Mouse (Mus musculus): ENCODE data around the gene Cep128. TPM values are rescaled to one million over a fixed set of nuclear protein-coding genes. Genes with fewer than 3 reads are reported as not detected.

Gene Cep128
- polyA plus RNA-seq, 1 experiment from 2014 or later, result 8.9 TPM

- H3K9ac ChIP-seq (ENCODE audit: low read depth, low read length), result no peak overlapping the region
- ATAC-seq (ENCODE audit: low read depth), result no peak
- no peaks in the 10 kb centered on the region for H3K27me3 ChIP-seq (ENCODE audit: control insufficient read depth, insufficient read depth, low read depth, low read length)
- no peaks in the 10 kb centered on the region for H3K4me1 ChIP-seq (ENCODE audit: control insufficient read depth, low read depth, low read length)
- no peaks in the 10 kb centered on the region for H3K9me3 ChIP-seq (replicated peaks; ENCODE audit: control insufficient read depth, low read length)
- no peak overlapping the region for H3K27ac ChIP-seq (ENCODE audit: low read length)
- no peak overlapping the region for H3K4me3 ChIP-seq (ENCODE audit: low read depth, low read length)
- H3K4me2 ChIP-seq (ENCODE audit: low read depth, low read length), result no peak overlapping the region
- WGBS (ENCODE audit: insufficient replicate concordance), result 84% methylated on average over 3 of the region's 3 CpGs
- no peaks in the 10 kb centered on the region; the same call in 1 of the 2 replicates for H3K36me3 ChIP-seq (ENCODE audit: control insufficient read depth, insufficient read depth)
Observed at GRCm38 (mm10) chr12:91262801-91263200, 121.4 kb downstream of the Cep128 start.

DNA sequence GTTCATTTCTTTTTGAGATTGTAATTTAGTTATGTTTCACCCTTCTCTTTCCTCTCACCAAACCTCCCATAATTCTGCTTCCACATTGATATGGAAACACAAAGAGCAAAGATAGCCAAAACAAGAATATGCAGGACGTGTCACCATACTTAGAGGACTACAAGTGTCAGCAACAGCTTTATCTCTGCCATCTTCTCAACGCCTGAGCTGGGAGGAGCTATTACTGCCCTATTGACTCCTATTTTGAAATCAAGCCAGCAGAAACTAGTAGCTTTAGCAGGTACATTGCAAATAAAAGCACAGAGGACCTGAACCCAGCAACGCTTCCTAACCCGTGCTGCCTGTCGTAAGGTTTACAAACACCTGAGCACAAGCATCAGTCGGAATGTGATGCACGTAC is 127.9 kb downstream of the Cep128 start:
- no peaks in the 10 kb centered on the region for H3K27me3 ChIP-seq (ENCODE audit: control insufficient read depth, insufficient read depth, low read depth, low read length)
- no peak overlapping the region for H3K27ac ChIP-seq (ENCODE audit: low read length)
- H3K4me2 ChIP-seq (ENCODE audit: low read depth, low read length), result no peak overlapping the region
- no peaks in the 10 kb centered on the region; the same call in 1 of the 2 replicates for H3K36me3 ChIP-seq (ENCODE audit: control insufficient read depth, insufficient read depth)
- ATAC-seq (ENCODE audit: low read depth), result no peak
- H3K4me3 ChIP-seq (ENCODE audit: low read depth, low read length), result no peak overlapping the region
- H3K9me3 ChIP-seq (replicated peaks; ENCODE audit: control insufficient read depth, low read length), result no peaks in the 10 kb centered on the region
- H3K4me1 ChIP-seq (ENCODE audit: control insufficient read depth, low read depth, low read length), result no peaks in the 10 kb centered on the region
- no peak overlapping the region for H3K9ac ChIP-seq (ENCODE audit: low read depth, low read length)
- 72% methylated on average over 7 of the region's 7 CpGs for WGBS (ENCODE audit: insufficient replicate concordance)

DNA sequence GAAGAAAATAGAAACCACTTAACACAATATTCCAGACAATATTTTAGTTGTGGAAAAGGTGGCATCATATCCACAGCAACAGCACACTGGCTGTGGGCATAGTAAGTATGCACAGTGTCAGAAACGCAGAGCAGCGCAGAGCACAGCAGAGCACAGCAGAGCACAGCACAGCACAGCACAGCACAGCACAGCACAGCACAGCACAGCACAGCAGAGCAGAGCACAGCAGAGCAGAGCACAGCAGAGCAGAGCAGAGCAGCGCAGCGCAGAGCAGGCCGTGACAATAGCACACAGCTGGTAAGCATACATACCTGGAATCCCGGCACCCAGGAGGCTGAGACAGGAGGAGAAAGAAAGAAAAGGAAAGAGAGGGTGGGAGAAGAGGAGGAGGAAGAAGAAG is 129.4 kb downstream of the Cep128 start:
- ATAC-seq (ENCODE audit: low read depth), result no peak
- H3K27ac ChIP-seq (ENCODE audit: low read length), result no peak overlapping the region
- no peak overlapping the region for H3K9ac ChIP-seq (ENCODE audit: low read depth, low read length)
- H3K36me3 ChIP-seq (ENCODE audit: control insufficient read depth, insufficient read depth), result no peaks in the 10 kb centered on the region; the same call in 1 of the 2 replicates
- H3K4me2 ChIP-seq (ENCODE audit: low read depth, low read length), result no peak overlapping the region
- no peaks in the 10 kb centered on the region for H3K4me1 ChIP-seq (ENCODE audit: control insufficient read depth, low read depth, low read length)
- 87% methylated on average over 6 of the region's 6 CpGs for WGBS (ENCODE audit: insufficient replicate concordance)
- no peaks in the 10 kb centered on the region for H3K27me3 ChIP-seq (ENCODE audit: control insufficient read depth, insufficient read depth, low read depth, low read length)
- no peaks in the 10 kb centered on the region for H3K9me3 ChIP-seq (replicated peaks; ENCODE audit: control insufficient read depth, low read length)
- no peak overlapping the region for H3K4me3 ChIP-seq (ENCODE audit: low read depth, low read length)

DNA sequence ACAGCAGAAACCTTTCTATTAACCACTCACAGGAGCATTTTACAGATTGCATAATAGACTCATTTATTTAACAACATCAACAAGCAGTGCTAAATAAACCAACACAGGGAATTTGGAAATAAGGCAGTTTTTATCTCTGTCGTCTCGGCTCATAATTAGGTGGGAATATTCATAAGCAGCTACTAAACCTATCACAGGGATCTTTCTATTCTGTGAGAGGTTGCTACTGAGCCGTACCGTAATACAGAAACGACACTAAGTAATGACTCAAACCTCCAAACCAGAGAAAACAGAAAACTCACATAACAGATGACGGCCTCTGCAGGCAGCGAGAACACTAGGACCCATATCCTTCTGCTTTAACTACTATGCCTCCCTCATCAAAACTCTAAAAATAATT is 163.6 kb downstream of the Cep128 start:
- WGBS (ENCODE audit: insufficient replicate concordance), result 86% methylated on average over 7 of the region's 7 CpGs
- no peak overlapping the region for H3K27ac ChIP-seq (ENCODE audit: low read length)
- no peaks in the 10 kb centered on the region for H3K4me1 ChIP-seq (ENCODE audit: control insufficient read depth, low read depth, low read length)
- H3K9me3 ChIP-seq (replicated peaks; ENCODE audit: control insufficient read depth, low read length), result no peaks in the 10 kb centered on the region
- no peak for ATAC-seq (ENCODE audit: low read depth)
- H3K36me3 ChIP-seq (ENCODE audit: control insufficient read depth, insufficient read depth), result no peaks in the 10 kb centered on the region
- no peak overlapping the region for H3K9ac ChIP-seq (ENCODE audit: low read depth, low read length)
- H3K4me3 ChIP-seq (ENCODE audit: low read depth, low read length), result no peak overlapping the region
- H3K4me2 ChIP-seq (ENCODE audit: low read depth, low read length), result no peak overlapping the region
- no peaks in the 10 kb centered on the region for H3K27me3 ChIP-seq (ENCODE audit: control insufficient read depth, insufficient read depth, low read depth, low read length)

DNA sequence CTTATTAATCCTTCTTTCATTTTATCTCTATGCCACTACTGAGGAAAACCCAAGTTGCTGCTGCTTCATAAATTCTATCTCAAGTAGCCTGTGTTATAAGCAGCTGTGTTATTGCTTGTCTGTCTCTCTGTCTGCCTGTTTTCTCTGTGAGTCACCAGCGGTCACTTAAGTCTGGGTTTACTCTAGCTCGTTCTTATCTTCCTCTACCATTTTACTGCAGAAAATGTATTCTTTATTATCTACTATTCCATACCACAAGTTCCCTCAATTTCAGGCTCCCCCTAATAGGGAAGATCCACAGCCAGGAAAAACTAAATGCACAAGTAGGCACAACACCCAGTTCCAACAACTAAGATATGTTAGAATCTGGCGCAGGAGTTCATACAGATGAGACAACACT is 178.7 kb downstream of the Cep128 start:
- Histone ChIP-seq H3K27me3 (ENCODE audit: control insufficient read depth, insufficient read depth, low read depth, low read length) (no peaks in the 10 kb centered on the region), H3K36me3 (ENCODE audit: control insufficient read depth, insufficient read depth) (no peaks in the 10 kb centered on the region), H3K4me2 (ENCODE audit: low read depth, low read length) (no peak overlapping the region), H3K27ac (ENCODE audit: low read length) (no peak overlapping the region), H3K4me1 (ENCODE audit: control insufficient read depth, low read depth, low read length) (peaks cover 3% of the 10 kb centered on the region; the same call in 1 of the 2 replicates), H3K9ac (ENCODE audit: low read depth, low read length) (no peak overlapping the region), H3K4me3 (ENCODE audit: low read depth, low read length) (no peak overlapping the region), H3K9me3 (replicated peaks; ENCODE audit: control insufficient read depth, low read length) (no peaks in the 10 kb centered on the region)
- 30% methylated on average over 3 of the region's 3 CpGs for WGBS (ENCODE audit: insufficient replicate concordance)
- ATAC-seq (ENCODE audit: low read depth), result no peak

GRCm38 (mm10) chr12:91204330-91204729 is 179.9 kb downstream of the Cep128 start:
- no peak overlapping the region for H3K27ac ChIP-seq (ENCODE audit: low read length)
- WGBS (ENCODE audit: insufficient replicate concordance), result 86% methylated on average over 3 of the region's 3 CpGs
- H3K4me3 ChIP-seq (ENCODE audit: low read depth, low read length), result no peak overlapping the region
- H3K4me2 ChIP-seq (ENCODE audit: low read depth, low read length), result no peak overlapping the region
- no peaks in the 10 kb centered on the region for H3K9me3 ChIP-seq (replicated peaks; ENCODE audit: control insufficient read depth, low read length)
- H3K36me3 ChIP-seq (ENCODE audit: control insufficient read depth, insufficient read depth), result no peaks in the 10 kb centered on the region
- H3K4me1 ChIP-seq (ENCODE audit: control insufficient read depth, low read depth, low read length), result peaks cover 3% of the 10 kb centered on the region; the same call in 1 of the 2 replicates
- no peak for ATAC-seq (ENCODE audit: low read depth)
- H3K27me3 ChIP-seq (ENCODE audit: control insufficient read depth, insufficient read depth, low read depth, low read length), result no peaks in the 10 kb centered on the region
- H3K9ac ChIP-seq (ENCODE audit: low read depth, low read length), result no peak overlapping the region

DNA sequence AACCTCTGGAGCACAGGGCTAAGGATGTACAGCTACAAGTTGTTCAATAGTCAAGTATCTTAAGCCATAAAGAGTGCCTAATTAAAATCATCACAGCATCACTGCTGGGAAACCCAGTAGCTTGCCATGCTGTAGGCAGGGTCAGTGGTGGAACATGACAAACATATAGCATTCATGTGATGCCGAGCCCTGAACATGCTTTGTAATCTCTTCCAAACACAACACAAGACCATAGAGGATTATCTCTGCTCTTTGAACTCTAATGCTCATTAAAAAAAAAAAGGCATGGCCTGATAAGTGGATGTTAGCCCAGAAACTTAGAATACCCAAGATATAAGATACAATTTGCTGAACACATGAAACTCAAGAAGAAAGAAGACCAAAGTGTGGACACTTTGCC is 181.7 kb downstream of the Cep128 start:
- Histone ChIP-seq H3K4me2 (ENCODE audit: low read depth, low read length) (no peak overlapping the region), H3K27ac (ENCODE audit: low read length) (no peak overlapping the region), H3K36me3 (ENCODE audit: control insufficient read depth, insufficient read depth) (no peaks in the 10 kb centered on the region), H3K9ac (ENCODE audit: low read depth, low read length) (no peak overlapping the region), H3K4me3 (ENCODE audit: low read depth, low read length) (no peak overlapping the region), H3K4me1 (ENCODE audit: control insufficient read depth, low read depth, low read length) (peaks cover 3% of the 10 kb centered on the region; the same call in 1 of the 2 replicates), H3K9me3 (replicated peaks; ENCODE audit: control insufficient read depth, low read length) (no peaks in the 10 kb centered on the region), H3K27me3 (ENCODE audit: control insufficient read depth, insufficient read depth, low read depth, low read length) (no peaks in the 10 kb centered on the region)
- ATAC-seq (ENCODE audit: low read depth), result 0 out of 2 replicates have a peak, but pooled peaks have one; percentile 27
- WGBS (ENCODE audit: insufficient replicate concordance), result 51% methylated on average over 1 of the region's 1 CpGs

DNA sequence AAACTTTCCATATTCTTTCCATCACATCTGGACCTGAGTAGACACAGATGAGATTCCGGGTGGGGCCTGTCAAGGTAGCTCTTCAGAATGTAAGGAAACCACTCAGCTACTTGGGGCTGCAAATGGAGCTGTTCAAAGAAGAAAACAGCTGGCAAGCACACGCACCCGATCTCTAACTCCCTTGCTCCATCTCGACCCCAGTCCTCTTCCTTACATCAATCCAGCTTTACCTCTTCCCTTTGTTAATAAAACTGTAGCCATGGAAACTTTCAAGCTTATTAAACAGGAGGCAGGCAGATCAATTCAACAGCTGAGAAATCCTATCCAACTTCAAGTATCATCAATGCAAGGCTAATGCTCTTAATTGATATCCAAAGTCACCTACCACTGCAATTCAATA is 195.1 kb downstream of the Cep128 start:
- no peaks in the 10 kb centered on the region for H3K27me3 ChIP-seq (ENCODE audit: control insufficient read depth, insufficient read depth, low read depth, low read length)
- no peaks in the 10 kb centered on the region for H3K4me1 ChIP-seq (ENCODE audit: control insufficient read depth, low read depth, low read length)
- H3K9ac ChIP-seq (ENCODE audit: low read depth, low read length), result no peak overlapping the region
- no peaks in the 10 kb centered on the region for H3K9me3 ChIP-seq (replicated peaks; ENCODE audit: control insufficient read depth, low read length)
- ATAC-seq (ENCODE audit: low read depth), result no peak
- H3K4me3 ChIP-seq (ENCODE audit: low read depth, low read length), result no peak overlapping the region
- H3K27ac ChIP-seq (ENCODE audit: low read length), result no peak overlapping the region
- H3K4me2 ChIP-seq (ENCODE audit: low read depth, low read length), result no peak overlapping the region
- 71% methylated on average over 4 of the region's 4 CpGs for WGBS (ENCODE audit: insufficient replicate concordance)
- H3K36me3 ChIP-seq (ENCODE audit: control insufficient read depth, insufficient read depth), result no peaks in the 10 kb centered on the region

GRCm38 (mm10) chr12:91185564-91185963 is 198.6 kb downstream of the Cep128 start:
- no peaks in the 10 kb centered on the region for H3K9me3 ChIP-seq (replicated peaks; ENCODE audit: control insufficient read depth, low read length)
- H3K4me3 ChIP-seq (ENCODE audit: low read depth, low read length), result no peak overlapping the region
- WGBS (ENCODE audit: insufficient replicate concordance), result 64% methylated on average over 5 of the region's 5 CpGs
- no peaks in the 10 kb centered on the region for H3K36me3 ChIP-seq (ENCODE audit: control insufficient read depth, insufficient read depth)
- ATAC-seq (ENCODE audit: low read depth), result peak; percentile 21; the same call in 1 of the 2 replicates
- no peak overlapping the region for H3K27ac ChIP-seq (ENCODE audit: low read length)
- no peak overlapping the region for H3K9ac ChIP-seq (ENCODE audit: low read depth, low read length)
- H3K4me1 ChIP-seq (ENCODE audit: control insufficient read depth, low read depth, low read length), result no peaks in the 10 kb centered on the region
- H3K4me2 ChIP-seq (ENCODE audit: low read depth, low read length), result no peak overlapping the region
- H3K27me3 ChIP-seq (ENCODE audit: control insufficient read depth, insufficient read depth, low read depth, low read length), result no peaks in the 10 kb centered on the region
